In the genomic region with DNA sequence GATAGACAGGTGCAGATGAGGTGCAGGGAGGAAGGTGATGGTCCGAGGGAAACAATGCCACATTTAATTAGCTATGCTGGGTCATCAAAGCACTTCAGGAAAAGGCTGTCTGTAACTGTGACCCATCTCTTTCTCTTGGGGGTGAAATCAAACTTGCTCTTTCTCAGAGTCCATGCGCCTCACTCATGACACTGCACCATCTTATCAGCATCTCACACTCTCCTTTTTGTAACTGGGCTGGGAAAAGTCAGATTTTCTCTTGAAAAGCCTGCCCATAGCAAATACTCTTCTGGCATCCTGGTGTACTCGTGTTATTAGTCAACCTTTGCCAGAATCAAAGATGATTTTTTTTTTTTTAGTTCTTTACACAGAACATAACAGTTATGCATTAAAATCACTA, we compare ENCODE assay signal across 25 mouse cellular contexts.
DNase-seq lines count a peak whose midpoint lies in the region; ATAC-seq and TF ChIP-seq lines count a peak whose summit lies in the region.
"Had no signal": no experiment of that assay in that cellular context is flagged by ENCODE, and none has a peak within 500 bp of the region (broad histone marks: within the 10 kb centered on the region; RNA-seq: fewer than 3 reads in every experiment).

No protein-coding gene starts in this region.

- no peaks in the 10 kb centered on the region for H3K27me3 ChIP-seq in G1E (ENCODE audit: insufficient read depth, low read length)
- H3K27me3 ChIP-seq: CH12.LX; embryonic facial prominence, embryonic 13.5 days; embryonic facial prominence, embryonic 15.5 days; forebrain, embryonic 12.5 days; Patski had no signal

- no peaks in the 10 kb centered on the region for H3K36me3 ChIP-seq in G1E (replicated peaks)
- H3K36me3 ChIP-seq: embryonic facial prominence, embryonic 13.5 days; embryonic facial prominence, embryonic 15.5 days; forebrain, embryonic 10.5 days; forebrain, embryonic 12.5 days had no signal

- TF ChIP-seq CTCF in G1E (IDR thresholded peaks at IDR 0.05; ENCODE audit: low read depth, low read length) = no peak

- DNase-seq in G1E (ENCODE audit: low spot score) = no peak
- DNase-seq in embryo, embryonic 9.5 days (ENCODE audit: extremely low spot score) = no peak
- DNase-seq in adrenal gland, postnatal 4 days (ENCODE audit: low spot score in 2 of 2) = no peak
- DNase-seq in gastrocnemius, postnatal 25 days = no peak
- DNase-seq: adrenal gland, adult 2 months; adrenal gland, postnatal 10 days; adrenal gland, postnatal 25 days; B cell, adult 2 months; cerebellum, adult 11-12 months; cerebellum, adult 2 months; cerebellum, adult 9-10 months; cerebellum, postnatal 10 days; cerebellum, postnatal 25 days had no signal

- H3K4me3 ChIP-seq in G1E (ENCODE audit: low read depth, low read length) = no peak overlapping the region
- H3K4me3 ChIP-seq: embryonic facial prominence, embryonic 13.5 days; embryonic facial prominence, embryonic 15.5 days; erythroblast, embryonic 14.5 days; forebrain, embryonic 10.5 days; forebrain, embryonic 12.5 days had no signal

- peak; percentile 91 for ATAC-seq in G1E (ENCODE audit: extremely low read depth, insufficient number of reproducible peaks, low FRiP score, poor library complexity, severe bottlenecking)
- ATAC-seq in megakaryocyte progenitor cell, adult 5-6 weeks (replicated peaks; ENCODE audit: poor library complexity) = peak; percentile 50
- ATAC-seq: activated CD4-positive, CD25-positive, alpha-beta regulatory T cell, adult 4 months; CD4-positive, CD25-positive, alpha-beta regulatory T cell, adult 4 months; forebrain, embryonic 14.5 days; forebrain, embryonic 16.5 days; Patski had no signal

- no peaks in the 10 kb centered on the region for H3K9me3 ChIP-seq in G1E (replicated peaks)
- H3K9me3 ChIP-seq: embryonic facial prominence, embryonic 13.5 days; embryonic facial prominence, embryonic 15.5 days; forebrain, embryonic 10.5 days; forebrain, embryonic 12.5 days had no signal

- H3K4me1 ChIP-seq in G1E (ENCODE audit: insufficient read depth, low read depth, low read length) = peaks cover 6% of the 10 kb centered on the region; the same call in 1 of the 2 replicates
- H3K4me1 ChIP-seq: embryonic facial prominence, embryonic 13.5 days; embryonic facial prominence, embryonic 15.5 days; forebrain, embryonic 10.5 days; forebrain, embryonic 12.5 days had no signal
